Mouse (Mus musculus): ENCODE measurements at regions not wholly inside any gene's neighbourhood (a gene's known extent, or its start where the extent isn't known, plus 50 kb on each side); places are given as distances from the start of the nearest gene placed in this dataset.

DNA sequence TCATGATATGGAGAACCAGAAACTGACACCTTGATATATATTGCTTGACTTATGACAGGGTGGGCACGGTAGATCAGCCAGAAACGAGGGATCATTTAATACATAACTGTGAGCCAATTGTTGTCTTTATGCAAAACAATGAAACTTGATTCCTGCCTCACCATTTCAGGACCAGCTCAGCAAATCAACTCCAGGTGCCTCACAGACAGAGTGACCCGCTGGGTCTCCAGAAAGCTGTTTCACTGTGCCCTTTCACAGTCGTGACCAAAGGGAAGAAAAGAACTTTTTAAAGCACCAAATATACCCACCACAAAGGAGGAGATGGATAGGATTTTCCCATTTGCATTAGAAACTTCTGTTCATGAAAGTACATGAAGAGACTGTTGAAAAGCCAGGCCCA is 443.0 kb upstream of the Mki67 start:
- Histone ChIP-seq H3ac (ENCODE audit: control insufficient read depth, insufficient read length) (no peak overlapping the region), H3K79me2 (ENCODE audit: control insufficient read depth, insufficient read depth) (no peaks in the 10 kb centered on the region), H3K4me3 (no peak overlapping the region), H3K4me2 (ENCODE audit: low read depth) (no peak overlapping the region), H3K36me3 (ENCODE audit: control insufficient read depth, insufficient read depth) (no peaks in the 10 kb centered on the region), H3K27me3 (ENCODE audit: control insufficient read depth, insufficient read depth, insufficient read length) (no peaks in the 10 kb centered on the region)
- TF ChIP-seq POLR2AphosphoS2 (IDR thresholded peaks at IDR 0.05; ENCODE audit: insufficient read length, low read depth) (no peak), MAX (IDR thresholded peaks at IDR 0.05; ENCODE audit: low read depth) (no peak), SRF (IDR thresholded peaks at IDR 0.05; ENCODE audit: control insufficient read depth, insufficient read length, low read depth) (no peak), REST (IDR thresholded peaks at IDR 0.05; ENCODE audit: insufficient read depth, insufficient read length) (no peak), MYOD1 (IDR thresholded peaks at IDR 0.05; ENCODE audit: control insufficient read depth in 1 of 3, insufficient read length in 2 of 3, low read depth in 2 of 3) (no peak), MYOG (IDR thresholded peaks at IDR 0.05; ENCODE audit: control insufficient read depth in 1 of 3, insufficient read depth in 1 of 3, insufficient read length in 2 of 3, low read depth in 2 of 3) (no peak), TCF3 (IDR thresholded peaks at IDR 0.05; ENCODE audit: insufficient read length, low read depth) (no peak), TCF12 (IDR thresholded peaks at IDR 0.05; ENCODE audit: insufficient read depth, poor library complexity, severe bottlenecking) (no peak), CEBPB (IDR thresholded peaks at IDR 0.05; ENCODE audit: insufficient read depth, poor library complexity, severe bottlenecking) (no peak), POLR2A (IDR thresholded peaks at IDR 0.05; ENCODE audit: insufficient read length, low read depth) (no peak), USF1 (IDR thresholded peaks at IDR 0.05; ENCODE audit: low read depth) (no peak), E2F4 (IDR thresholded peaks at IDR 0.05; ENCODE audit: insufficient read depth) (no peak)

DNA sequence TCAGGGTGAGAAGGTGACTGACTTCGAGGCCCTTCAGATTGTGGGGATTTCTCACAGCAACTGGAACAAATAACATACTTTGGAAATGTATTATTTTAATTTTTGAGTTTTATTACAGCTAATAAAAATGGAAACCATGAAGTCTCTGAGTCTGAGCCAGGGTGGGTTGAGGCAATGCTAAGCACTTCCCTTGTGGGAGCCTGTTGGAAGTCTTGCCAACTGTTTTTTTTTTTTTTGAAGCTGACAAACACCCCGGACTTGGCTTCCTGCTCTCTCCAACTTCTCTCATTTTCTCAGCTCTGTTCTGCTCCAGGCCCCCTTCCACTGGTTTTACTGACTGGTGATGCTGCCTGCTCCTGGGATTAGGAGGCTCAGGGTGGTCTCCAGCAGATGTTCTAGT is 445.4 kb upstream of the Mki67 start:
- H3K27me3 ChIP-seq (ENCODE audit: control insufficient read depth, insufficient read depth, insufficient read length) = no peaks in the 10 kb centered on the region
- no peak overlapping the region for H3K4me3 ChIP-seq
- H3K79me2 ChIP-seq (ENCODE audit: control insufficient read depth, insufficient read depth) = no peaks in the 10 kb centered on the region
- H3K4me2 ChIP-seq (ENCODE audit: low read depth) = no peak overlapping the region
- TF ChIP-seq USF1 (IDR thresholded peaks at IDR 0.05; ENCODE audit: low read depth) (no peak), E2F4 (IDR thresholded peaks at IDR 0.05; ENCODE audit: insufficient read depth) (no peak), MYOD1 (IDR thresholded peaks at IDR 0.05; ENCODE audit: control insufficient read depth in 1 of 3, insufficient read length in 2 of 3, low read depth in 2 of 3) (no peak), MYOG (IDR thresholded peaks at IDR 0.05; ENCODE audit: control insufficient read depth in 1 of 3, insufficient read depth in 1 of 3, insufficient read length in 2 of 3, low read depth in 2 of 3) (no peak), TCF12 (IDR thresholded peaks at IDR 0.05; ENCODE audit: insufficient read depth, poor library complexity, severe bottlenecking) (no peak), SRF (IDR thresholded peaks at IDR 0.05; ENCODE audit: control insufficient read depth, insufficient read length, low read depth) (no peak), REST (IDR thresholded peaks at IDR 0.05; ENCODE audit: insufficient read depth, insufficient read length) (no peak), POLR2AphosphoS2 (IDR thresholded peaks at IDR 0.05; ENCODE audit: insufficient read length, low read depth) (no peak)
- no peak overlapping the region for H3ac ChIP-seq (ENCODE audit: control insufficient read depth, insufficient read length)
- no peaks in the 10 kb centered on the region for H3K36me3 ChIP-seq (ENCODE audit: control insufficient read depth, insufficient read depth)

DNA sequence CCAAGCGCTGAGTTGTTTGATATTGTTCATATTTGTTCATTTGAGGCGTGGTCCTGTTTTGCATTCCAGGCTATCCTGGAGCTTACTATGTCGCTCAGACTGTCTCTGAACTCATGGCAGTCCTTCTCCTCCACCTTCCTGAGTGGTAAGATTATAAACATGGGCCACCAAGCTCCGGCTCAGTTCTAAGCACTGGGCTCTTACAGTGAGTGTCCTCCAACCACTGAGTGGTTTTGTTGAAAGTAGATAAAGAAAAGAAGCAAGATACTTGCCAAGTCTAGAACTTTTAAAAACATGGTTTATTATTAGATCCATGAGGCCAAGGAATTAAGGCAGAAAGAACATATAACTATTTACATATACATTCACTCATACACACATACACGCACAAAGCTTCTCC is 448.7 kb upstream of the Mki67 start:
- no peaks in the 10 kb centered on the region for H3K79me2 ChIP-seq (ENCODE audit: control insufficient read depth, insufficient read depth)

DNA sequence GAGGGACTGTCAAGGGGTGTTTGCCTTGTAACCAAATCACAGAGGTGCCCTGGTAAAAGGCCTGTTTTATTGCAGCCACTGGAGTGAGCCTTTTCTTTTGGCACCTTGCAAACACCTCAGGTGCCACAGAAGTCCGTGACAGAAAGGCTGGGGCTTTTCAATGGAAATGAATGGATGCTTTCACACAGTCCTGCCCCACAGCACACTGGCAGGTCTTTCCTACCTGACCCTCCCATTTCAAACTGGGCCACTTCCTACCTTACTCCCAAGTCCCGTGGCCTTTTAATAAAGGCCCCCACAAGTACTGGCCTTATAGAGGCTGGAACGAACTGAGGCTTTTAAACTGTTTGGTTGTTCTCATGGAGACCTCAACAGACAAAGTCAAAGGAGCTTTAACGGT is 453.1 kb upstream of the Mki67 start:
- no peak overlapping the region for H3K4me2 ChIP-seq (ENCODE audit: low read depth)
- no peaks in the 10 kb centered on the region for H3K79me2 ChIP-seq (ENCODE audit: control insufficient read depth, insufficient read depth)
- no peak overlapping the region for H3ac ChIP-seq (ENCODE audit: control insufficient read depth, insufficient read length)
- TF ChIP-seq E2F4 (IDR thresholded peaks at IDR 0.05; ENCODE audit: insufficient read depth) (no peak), CEBPB (IDR thresholded peaks at IDR 0.05; ENCODE audit: insufficient read depth, poor library complexity, severe bottlenecking) (no peak), MYOD1 (IDR thresholded peaks at IDR 0.05; ENCODE audit: control insufficient read depth in 1 of 3, insufficient read length in 2 of 3, low read depth in 2 of 3) (no peak)
- no peak overlapping the region for H3K4me3 ChIP-seq
- H3K27me3 ChIP-seq (ENCODE audit: control insufficient read depth, insufficient read depth, insufficient read length) = no peaks in the 10 kb centered on the region
- H3K36me3 ChIP-seq (ENCODE audit: control insufficient read depth, insufficient read depth) = no peaks in the 10 kb centered on the region

More for the DNA sequence above, 448.7 kb upstream of the Mki67 start:
- H3K4me3 ChIP-seq = no peak overlapping the region
- H3K4me2 ChIP-seq (ENCODE audit: low read depth) = no peak overlapping the region
- no peaks in the 10 kb centered on the region for H3K27me3 ChIP-seq (ENCODE audit: control insufficient read depth, insufficient read depth, insufficient read length)
- no peak for TF ChIP-seq MYOG (IDR thresholded peaks at IDR 0.05; ENCODE audit: control insufficient read depth in 1 of 3, insufficient read depth in 1 of 3, insufficient read length in 2 of 3, low read depth in 2 of 3)
- TF ChIP-seq MYOD1 (IDR thresholded peaks at IDR 0.05; ENCODE audit: control insufficient read depth in 1 of 3, insufficient read length in 2 of 3, low read depth in 2 of 3) = no peak
- TF ChIP-seq USF1 (IDR thresholded peaks at IDR 0.05; ENCODE audit: low read depth) = no peak
- no peak for TF ChIP-seq REST (IDR thresholded peaks at IDR 0.05; ENCODE audit: insufficient read depth, insufficient read length)
- no peak for TF ChIP-seq POLR2A (IDR thresholded peaks at IDR 0.05; ENCODE audit: insufficient read length, low read depth)
- TF ChIP-seq CEBPB (IDR thresholded peaks at IDR 0.05; ENCODE audit: insufficient read depth, poor library complexity, severe bottlenecking) = no peak
- no peak for TF ChIP-seq E2F4 (IDR thresholded peaks at IDR 0.05; ENCODE audit: insufficient read depth)
- no peak for TF ChIP-seq POLR2AphosphoS2 (IDR thresholded peaks at IDR 0.05; ENCODE audit: insufficient read length, low read depth)
- no peak for TF ChIP-seq TCF3 (IDR thresholded peaks at IDR 0.05; ENCODE audit: insufficient read length, low read depth)
- H3K36me3 ChIP-seq (ENCODE audit: control insufficient read depth, insufficient read depth) = no peaks in the 10 kb centered on the region
- H3ac ChIP-seq (ENCODE audit: control insufficient read depth, insufficient read length) = no peak overlapping the region

DNA sequence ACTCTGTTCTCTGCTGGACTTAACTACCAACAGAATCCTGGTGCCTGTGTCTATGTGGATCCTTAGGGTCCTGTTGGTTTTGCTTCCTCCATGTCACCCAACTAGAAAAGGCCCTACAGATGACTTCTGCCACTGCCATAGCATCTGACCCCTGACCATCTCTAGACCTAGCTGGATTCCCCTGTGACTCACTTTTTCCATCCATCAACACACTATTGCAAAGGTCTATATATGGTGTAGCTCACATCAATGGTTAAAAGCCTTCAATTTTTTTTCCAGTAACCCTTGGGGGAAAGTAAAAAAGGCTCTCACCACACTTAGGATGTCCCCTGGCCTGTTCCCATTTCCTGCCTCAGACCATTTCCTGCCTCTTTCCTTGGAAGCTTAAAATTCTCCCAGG is 460.2 kb upstream of the Mki67 start:
- Histone ChIP-seq H3ac (ENCODE audit: control insufficient read depth, insufficient read length) (no peak overlapping the region), H3K27me3 (ENCODE audit: control insufficient read depth, insufficient read depth, insufficient read length) (no peaks in the 10 kb centered on the region), H3K4me2 (ENCODE audit: low read depth) (no peak overlapping the region), H3K4me3 (no peak overlapping the region), H3K36me3 (ENCODE audit: control insufficient read depth, insufficient read depth) (no peaks in the 10 kb centered on the region), H3K79me2 (ENCODE audit: control insufficient read depth, insufficient read depth) (no peaks in the 10 kb centered on the region)
- TF ChIP-seq TCF12 (IDR thresholded peaks at IDR 0.05; ENCODE audit: insufficient read depth, poor library complexity, severe bottlenecking) (no peak), USF1 (IDR thresholded peaks at IDR 0.05; ENCODE audit: low read depth) (no peak), E2F4 (IDR thresholded peaks at IDR 0.05; ENCODE audit: insufficient read depth) (no peak), TCF3 (IDR thresholded peaks at IDR 0.05; ENCODE audit: insufficient read length, low read depth) (no peak), CEBPB (IDR thresholded peaks at IDR 0.05; ENCODE audit: insufficient read depth, poor library complexity, severe bottlenecking) (no peak), REST (IDR thresholded peaks at IDR 0.05; ENCODE audit: insufficient read depth, insufficient read length) (no peak), POLR2A (IDR thresholded peaks at IDR 0.05; ENCODE audit: insufficient read length, low read depth) (no peak), MYOD1 (IDR thresholded peaks at IDR 0.05; ENCODE audit: control insufficient read depth in 1 of 3, insufficient read length in 2 of 3, low read depth in 2 of 3) (no peak), MYOG (IDR thresholded peaks at IDR 0.05; ENCODE audit: control insufficient read depth in 1 of 3, insufficient read depth in 1 of 3, insufficient read length in 2 of 3, low read depth in 2 of 3) (no peak), SRF (IDR thresholded peaks at IDR 0.05; ENCODE audit: control insufficient read depth, insufficient read length, low read depth) (no peak), POLR2AphosphoS2 (IDR thresholded peaks at IDR 0.05; ENCODE audit: insufficient read length, low read depth) (no peak), MAX (IDR thresholded peaks at IDR 0.05; ENCODE audit: low read depth) (no peak)

All from myocyte (in vitro differentiated cells).